Mouse (Mus musculus) fibroblast of lung, adult 2 months (primary cell): ENCODE measurements around the gene Fcgr3.
A peak's percentile ranks its signal among the peaks of the same experiment; 100 is the strongest.
"Not testable (repeated sequence)": the region's sequence is repeated elsewhere in the genome, so short reads cannot be mapped to it uniquely, and the experiment has no call there.

ENCODE experiments used
- DNase-seq: peaks from one replicate; pipeline ENCODE4 v3.0.0-alpha.2; 2011; ENCODE audit warnings: low read depth

Gene Fcgr3

GRCm38 (mm10) chr1:171064491-171065242 lies at the start of gene Fcgr3:
TSS of gene Fcgr3 (minus strand) at chr1:171064935.
- DNase-seq = not testable (repeated sequence)

GRCm38 (mm10) chr1:171113873-171114299 lies 49.2 kb upstream of the Fcgr3 start, which contains the start of gene Cfap126:
TSS of gene Cfap126 (plus strand) at chr1:171113918.
- DNase-seq = peak; percentile 90

GRCm38 (mm10) chr1:171112986-171113385 lies 48.3 kb upstream of the Fcgr3 start:
- DNase-seq = no peak

- peak; percentile 6 for DNase-seq
These were observed 47.2 kb upstream of the Fcgr3 start for GRCm38 (mm10) chr1:171111781-171112575.

- DNase-seq = peak; percentile 86
These were observed 46.5 kb upstream of the Fcgr3 start for GRCm38 (mm10) chr1:171111020-171111780.

GRCm38 (mm10) chr1:171110659-171111019 lies 45.9 kb upstream of the Fcgr3 start:
- no peak for DNase-seq

- no peak for DNase-seq
These were observed 44.9 kb upstream of the Fcgr3 start for GRCm38 (mm10) chr1:171109620-171110019.

- no peak for DNase-seq
These were observed 40.5 kb upstream of the Fcgr3 start for GRCm38 (mm10) chr1:171105226-171105625.

- no peak for DNase-seq
These were observed 38.6 kb upstream of the Fcgr3 start for GRCm38 (mm10) chr1:171103179-171103840.

- DNase-seq = peak; percentile 86
These were observed 37.9 kb upstream of the Fcgr3 start for GRCm38 (mm10) chr1:171102547-171103177.

GRCm38 (mm10) chr1:171101733-171102546 lies 37.2 kb upstream of the Fcgr3 start:
- peak; percentile 64 for DNase-seq

- no peak for DNase-seq
These were observed 36.3 kb upstream of the Fcgr3 start for GRCm38 (mm10) chr1:171101033-171101432.

- DNase-seq = no peak
These were observed 32.9 kb upstream of the Fcgr3 start for GRCm38 (mm10) chr1:171097612-171098011.

GRCm38 (mm10) chr1:171097136-171097535 lies 32.4 kb upstream of the Fcgr3 start:
- DNase-seq = no peak

- no peak for DNase-seq
These were observed 31.6 kb upstream of the Fcgr3 start for GRCm38 (mm10) chr1:171096110-171096964.

GRCm38 (mm10) chr1:171094424-171094823 lies 29.7 kb upstream of the Fcgr3 start:
- no peak for DNase-seq

- DNase-seq = no peak
These were observed 26.0 kb upstream of the Fcgr3 start for GRCm38 (mm10) chr1:171090761-171091160.

GRCm38 (mm10) chr1:171089891-171090290 lies 25.2 kb upstream of the Fcgr3 start:
- no peak for DNase-seq

GRCm38 (mm10) chr1:171088237-171088869 lies 23.6 kb upstream of the Fcgr3 start:
- not testable (repeated sequence) for DNase-seq
